Mouse (Mus musculus) CH12.LX (cell line): ENCODE results near the gene Rif1.

Experiments used
- CHD2 ChIP-seq: IDR thresholded peaks from 2 replicates; pipeline ENCODE4 v1.6.1; 2011; ENCODE audit warnings: low read length, improper control_type of control experiment
- CTCF ChIP-seq, 2 experiments: IDR thresholded peaks in 1 of 2; conservative IDR thresholded peaks in 1 of 2; 2 replicates each; pipeline ENCODE4 v1.5.1; 2011 to 2012; ENCODE audit warnings: low read depth in 2 of 2, low read length in 2 of 2, improper control_type of control experiment in 1 of 2, inconsistent platforms in 1 of 2, mild to moderate bottlenecking in 1 of 2, moderate library complexity in 1 of 2
- EP300 ChIP-seq: IDR thresholded peaks from 2 replicates; pipeline ENCODE4 v1.6.1; 2011; ENCODE audit warnings: low read length, improper control_type of control experiment

- TF ChIP-seq CHD2, result no peak
- no peak for TF ChIP-seq EP300
- TF ChIP-seq CTCF (conservative IDR thresholded peaks at IDR 0.05 in 1 of 2, IDR thresholded peaks at IDR 0.05 in 1 of 2; ENCODE audit: low read depth in 2 of 2, low read length in 2 of 2), result no peak
Measured at GRCm38 (mm10) chr2:52042714-52043113, 29.9 kb upstream of the Rif1 start.
